Mouse (Mus musculus): ENCODE data around the gene Nhlh2.

DNA sequence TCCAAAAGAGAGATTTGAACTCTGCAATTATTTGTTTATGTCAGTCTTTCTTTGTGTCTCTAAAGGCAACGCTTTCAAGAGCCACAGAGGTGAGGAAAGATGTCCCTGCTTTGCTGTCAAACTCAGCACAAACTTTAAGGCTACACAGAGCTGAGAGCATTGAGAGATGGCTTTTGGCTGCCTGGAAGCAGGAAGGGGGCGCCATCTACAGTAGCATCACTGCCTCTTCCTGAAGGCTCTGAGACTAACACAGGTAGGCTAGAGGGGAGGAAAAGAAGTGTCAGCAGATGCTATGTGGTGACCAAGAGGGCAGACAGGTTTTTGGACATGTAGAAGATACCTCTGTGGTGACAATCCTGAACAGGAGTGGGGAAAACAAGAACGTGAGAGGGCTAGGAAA is 35.2 kb downstream of the Nhlh2 start:
- no peak for TF ChIP-seq POLR2A (IDR thresholded peaks at IDR 0.05; ENCODE audit: borderline replicate concordance, low read depth, low read length)
- TF ChIP-seq CTCF (IDR thresholded peaks at IDR 0.05; ENCODE audit: low read depth, low read length), result no peak

Data from bone marrow macrophage, adult 2 months (primary cell).